Mouse (Mus musculus) intestine, embryonic 14.5 days (tissue): ENCODE data around the gene D430041D05Rik. TPM values are rescaled to one million over a fixed set of nuclear protein-coding genes. Genes with fewer than 3 reads are reported as not detected.

ENCODE experiments used
- ATAC-seq: fragments of 200-750 bp; cut with Nextera tagmentation; replicated peaks from 2 replicates; pipeline ENCODE4 v1.8.0; 2017; ENCODE audit warnings: low read depth, moderate number of reproducible peaks, moderate TSS enrichment, moderate library complexity; ENCODE audit not compliant: low FRiP score, low TSS enrichment
- DNase-seq: peaks from one replicate; pipeline ENCODE4 v3.0.0-alpha.2; 2018; ENCODE audit warnings: low spot score
- H3K27ac ChIP-seq: fragments of 300-500 bp; sonication (generic); 2 replicates; pipeline ENCODE4 v1.5.1; 2014; ENCODE audit warnings: low read depth, mild to moderate bottlenecking, control low read depth
- H3K27me3 ChIP-seq: fragments of 300-500 bp; sonication (generic); replicated peaks from 2 replicates; pipeline ENCODE4 v1.6.1; 2014; ENCODE audit warnings: low read length, control low read depth; ENCODE audit not compliant: control insufficient read depth, insufficient read depth
- H3K36me3 ChIP-seq: fragments of 300-500 bp; sonication (generic); 2 replicates; pipeline ENCODE4 v1.6.1; 2014; ENCODE audit warnings: low read length, control low read depth; ENCODE audit not compliant: control insufficient read depth, insufficient read depth
- H3K4me1 ChIP-seq: fragments of 300-500 bp; sonication (generic); replicated peaks from 2 replicates; pipeline ENCODE4 v1.6.1; 2014; ENCODE audit warnings: low read length, control low read depth, mixed read lengths; ENCODE audit not compliant: control insufficient read depth, insufficient read depth
- H3K4me2 ChIP-seq: fragments of 300-500 bp; sonication (generic); 2 replicates; pipeline ENCODE4 v1.6.1; 2014; ENCODE audit warnings: low read length
- H3K4me3 ChIP-seq: fragments of 300-500 bp; sonication (generic); 2 replicates; pipeline ENCODE4 v1.5.1; 2014; ENCODE audit warnings: low read depth, low read length, control low read depth, mixed read lengths
- H3K9ac ChIP-seq: fragments of 300-500 bp; sonication (generic); 2 replicates; pipeline ENCODE4 v1.6.1; 2014; ENCODE audit warnings: mild to moderate bottlenecking, low read length
- H3K9me3 ChIP-seq: fragments of 300-500 bp; sonication (generic); 2 replicates; pipeline ENCODE4 v1.6.1; 2016; ENCODE audit warnings: low read length, control low read depth; ENCODE audit not compliant: control insufficient read depth
- WGBS: fragments of 180-500 bp; shearing (Covaris S2); extraction: QIAGEN DNeasy Blood & Tissue Kit; methylation state at CpG from one replicate; pipeline ENCODE4 v1.1.7; 2014; 5-methylcytosine and 5-hydroxymethylcytosine counted together
- polyA plus RNA-seq: library from polyadenylated mRNA; unstranded; fragments of >200 nt; fragmentation: Nextera tagmentation; extraction: Ambion mirVana; gene quantifications from 2 replicates; pipeline ENCODE4 v1.2.1, GENCODE M21; 2014

D430041D05Rik gene
- polyA plus RNA-seq, 1 experiment from 2014 or later, result 0.35 TPM

DNA sequence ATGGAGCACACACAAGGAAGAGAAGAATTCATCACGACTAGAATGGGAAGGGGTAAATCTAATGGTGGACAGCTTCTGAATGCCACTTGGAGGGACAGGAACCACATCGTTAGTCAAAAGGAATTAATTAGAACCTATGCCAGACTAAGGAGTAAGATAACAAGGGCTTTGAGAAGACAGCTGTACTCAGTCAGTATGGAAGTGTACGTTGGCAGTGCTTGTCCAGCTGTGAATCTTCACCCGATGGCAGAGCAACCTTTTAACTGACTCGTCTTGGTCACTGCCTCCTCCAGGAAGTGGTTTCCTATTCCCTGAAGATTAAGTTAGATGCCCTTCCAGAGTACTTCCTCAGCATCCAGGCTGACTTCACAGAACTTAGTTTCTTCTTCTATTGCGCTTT lies 87.0 kb downstream of the D430041D05Rik start:
- no peak for ATAC-seq

DNA sequence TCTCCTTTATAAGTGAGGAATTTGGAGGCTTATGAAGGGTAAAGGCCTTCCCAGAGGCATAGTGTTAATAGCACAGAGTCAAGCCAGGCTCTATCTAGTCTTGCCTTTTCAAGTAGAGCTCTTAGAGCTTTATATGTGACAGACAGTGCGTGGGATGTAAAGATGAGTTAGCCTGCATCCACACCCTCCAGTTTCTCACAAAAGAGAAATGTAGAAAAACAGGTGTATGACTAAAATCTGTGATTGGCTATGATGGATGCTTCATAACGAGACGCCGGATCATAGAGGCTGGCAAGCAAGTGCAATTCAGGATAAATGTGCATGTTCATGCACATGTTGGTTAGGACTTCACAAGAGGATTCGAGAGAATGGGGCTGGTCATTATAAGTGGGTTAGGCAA lies 87.5 kb downstream of the D430041D05Rik start:
- Histone ChIP-seq H3K9me3 (no peaks in the 10 kb centered on the region), H3K4me1 (no peaks in the 10 kb centered on the region), H3K9ac (no peak overlapping the region), H3K4me3 (no peak overlapping the region), H3K36me3 (no peaks in the 10 kb centered on the region), H3K4me2 (no peak overlapping the region), H3K27me3 (no peaks in the 10 kb centered on the region), H3K27ac (no peak overlapping the region)
- DNase-seq, result no peak
- 88% methylated on average over 5 of the region's 5 CpGs for WGBS
- ATAC-seq, result no peak

More for the DNA sequence above, 87.0 kb downstream of the D430041D05Rik start:
- Histone ChIP-seq H3K9me3 (no peaks in the 10 kb centered on the region), H3K27ac (no peak overlapping the region), H3K9ac (no peak overlapping the region), H3K4me3 (no peak overlapping the region), H3K4me1 (no peaks in the 10 kb centered on the region), H3K36me3 (no peaks in the 10 kb centered on the region), H3K27me3 (no peaks in the 10 kb centered on the region), H3K4me2 (no peak overlapping the region)
- 68% methylated on average over 6 of the region's 6 CpGs for WGBS
- no peak for DNase-seq

DNA sequence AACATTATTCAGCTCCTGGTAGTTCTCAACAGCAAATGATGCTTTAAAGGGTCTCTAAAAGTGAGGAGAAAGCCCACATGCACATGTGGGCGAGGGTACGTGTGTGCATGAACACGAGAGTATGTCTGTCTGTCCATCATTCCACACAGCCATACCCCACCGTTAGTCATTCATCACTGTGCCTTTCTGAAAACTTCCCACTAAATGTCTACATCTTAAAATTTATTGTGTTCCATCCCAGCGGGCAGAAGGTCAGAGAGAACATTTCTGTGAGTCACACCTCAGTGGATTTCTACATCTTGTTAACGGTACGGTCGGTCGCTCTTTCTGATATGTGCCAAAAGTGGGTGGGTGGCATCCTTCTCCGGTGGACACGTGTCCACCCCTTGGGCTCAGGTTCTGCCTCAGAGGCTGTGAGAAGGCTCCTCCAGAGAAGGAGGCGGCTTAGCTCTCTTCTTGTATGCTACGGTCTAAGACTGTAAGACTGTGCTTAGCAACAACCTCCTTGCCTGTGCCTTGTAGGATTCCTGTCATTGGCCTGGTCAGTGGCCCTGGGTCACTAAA lies 90.7 kb downstream of the D430041D05Rik start:
- H3K4me2 ChIP-seq, result no peak overlapping the region
- 91% methylated on average over 13 of the region's 13 CpGs for WGBS
- H3K9me3 ChIP-seq, result no peaks in the 10 kb centered on the region
- H3K36me3 ChIP-seq, result no peaks in the 10 kb centered on the region
- ATAC-seq, result no peak
- H3K9ac ChIP-seq, result no peak overlapping the region
- DNase-seq, result no peak
- no peak overlapping the region for H3K27ac ChIP-seq
- no peaks in the 10 kb centered on the region for H3K4me1 ChIP-seq
- no peak overlapping the region for H3K4me3 ChIP-seq
- no peaks in the 10 kb centered on the region for H3K27me3 ChIP-seq

GRCm38 (mm10) chr2:104319443-104319842 lies 91.4 kb downstream of the D430041D05Rik start:
- Histone ChIP-seq H3K27me3 (no peaks in the 10 kb centered on the region), H3K4me1 (no peaks in the 10 kb centered on the region), H3K27ac (no peak overlapping the region), H3K36me3 (no peaks in the 10 kb centered on the region), H3K9ac (no peak overlapping the region), H3K9me3 (no peaks in the 10 kb centered on the region), H3K4me2 (no peak overlapping the region), H3K4me3 (no peak overlapping the region)
- no peak for ATAC-seq
- no peak for DNase-seq
- 93% methylated on average over 10 of the region's 10 CpGs for WGBS

DNA sequence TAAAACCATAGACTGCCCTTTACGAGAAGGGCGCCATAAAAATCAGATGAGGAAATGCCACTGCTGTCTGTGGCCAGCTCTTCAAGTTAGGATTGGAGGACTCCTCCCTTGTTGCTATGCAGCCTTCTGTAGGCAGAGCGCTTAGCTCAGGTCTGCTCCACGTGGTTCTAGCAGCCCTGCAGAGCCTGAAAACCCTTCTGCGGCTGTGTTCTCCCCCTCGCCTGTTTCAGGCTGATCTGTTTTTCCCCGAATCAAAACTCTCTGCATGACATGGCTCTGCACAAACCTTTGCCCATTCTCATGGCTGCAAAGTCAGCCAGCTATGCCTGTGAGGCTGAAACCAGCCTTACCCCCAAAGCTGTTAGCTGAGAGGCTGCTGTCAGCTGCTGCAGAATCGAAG lies 91.9 kb downstream of the D430041D05Rik start:
- H3K4me3 ChIP-seq, result no peak overlapping the region
- H3K4me1 ChIP-seq, result no peaks in the 10 kb centered on the region
- ATAC-seq (no peak), DNase-seq (no peak)
- no peak overlapping the region for H3K4me2 ChIP-seq
- H3K9me3 ChIP-seq, result no peaks in the 10 kb centered on the region
- no peaks in the 10 kb centered on the region for H3K36me3 ChIP-seq
- no peak overlapping the region for H3K9ac ChIP-seq
- H3K27me3 ChIP-seq, result no peaks in the 10 kb centered on the region
- WGBS, result 35% methylated on average over 8 of the region's 8 CpGs
- no peak overlapping the region for H3K27ac ChIP-seq

GRCm38 (mm10) chr2:104318259-104318658 lies 92.6 kb downstream of the D430041D05Rik start:
- Histone ChIP-seq H3K4me1 (no peaks in the 10 kb centered on the region), H3K9me3 (no peaks in the 10 kb centered on the region), H3K36me3 (no peaks in the 10 kb centered on the region), H3K4me2 (no peak overlapping the region), H3K27ac (no peak overlapping the region), H3K27me3 (no peaks in the 10 kb centered on the region), H3K9ac (no peak overlapping the region), H3K4me3 (no peak overlapping the region)
- WGBS, result 88% methylated on average over 2 of the region's 2 CpGs
- DNase-seq (no peak), ATAC-seq (no peak)

- H3K27ac ChIP-seq, result no peak overlapping the region
- H3K4me1 ChIP-seq, result no peaks in the 10 kb centered on the region
- H3K9me3 ChIP-seq, result no peaks in the 10 kb centered on the region
- ATAC-seq (no peak), DNase-seq (no peak)
- H3K9ac ChIP-seq, result no peak overlapping the region
- no peak overlapping the region for H3K4me2 ChIP-seq
- H3K4me3 ChIP-seq, result no peak overlapping the region
- H3K36me3 ChIP-seq, result no peaks in the 10 kb centered on the region
- H3K27me3 ChIP-seq, result no peaks in the 10 kb centered on the region
- 85% methylated on average over 6 of the region's 6 CpGs for WGBS
These were observed 93.2 kb downstream of the D430041D05Rik start for GRCm38 (mm10) chr2:104317631-104318030.

GRCm38 (mm10) chr2:104316483-104316882 lies 94.3 kb downstream of the D430041D05Rik start:
- H3K9ac ChIP-seq, result no peak overlapping the region
- H3K27me3 ChIP-seq, result no peaks in the 10 kb centered on the region
- H3K4me3 ChIP-seq, result no peak overlapping the region
- 86% methylated on average over 8 of the region's 8 CpGs for whole genome bisulfite sequencing
- no peak overlapping the region for H3K27ac ChIP-seq
- no peaks in the 10 kb centered on the region for H3K9me3 ChIP-seq
- ATAC-seq (no peak), DNase-seq (no peak)
- H3K4me1 ChIP-seq, result no peaks in the 10 kb centered on the region
- no peaks in the 10 kb centered on the region for H3K36me3 ChIP-seq
- H3K4me2 ChIP-seq, result no peak overlapping the region

DNA sequence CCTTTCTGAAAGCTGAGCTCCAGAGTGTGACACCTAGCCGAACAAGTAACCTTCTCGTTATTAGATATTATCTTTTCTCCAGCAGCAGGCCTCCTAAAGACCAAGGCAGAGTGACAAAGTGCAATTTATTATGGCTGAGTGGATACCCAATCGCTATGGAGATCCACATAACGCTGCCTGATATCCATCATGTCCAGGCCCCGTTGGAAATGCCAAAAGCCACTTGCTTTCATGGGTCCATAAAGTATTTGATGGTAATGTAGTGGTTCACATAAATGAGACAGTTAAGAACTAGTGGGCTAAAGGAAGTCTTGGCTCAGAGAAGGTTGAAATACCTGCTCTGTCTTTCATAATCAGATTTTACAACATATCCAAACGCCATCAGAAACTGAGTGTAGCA lies 97.6 kb downstream of the D430041D05Rik start:
- no peaks in the 10 kb centered on the region for H3K9me3 ChIP-seq
- no peak overlapping the region for H3K4me2 ChIP-seq
- 77% methylated on average over 6 of the region's 6 CpGs for WGBS
- DNase-seq (no peak), ATAC-seq (no peak)
- H3K4me3 ChIP-seq, result no peak overlapping the region
- H3K4me1 ChIP-seq, result no peaks in the 10 kb centered on the region
- H3K36me3 ChIP-seq, result no peaks in the 10 kb centered on the region
- H3K9ac ChIP-seq, result no peak overlapping the region
- H3K27me3 ChIP-seq, result no peaks in the 10 kb centered on the region
- no peak overlapping the region for H3K27ac ChIP-seq
